Mouse (Mus musculus) forelimb bud, embryonic 11.5 days (tissue): Measurements from ENCODE around the gene Dhx8.

Experiments used
- DNase-seq: peaks from one replicate; pipeline ENCODE4 v3.0.0-alpha.2; 2012; ENCODE audit warnings: low read depth, low spot score

Gene Dhx8

GRCm38 (mm10) chr11:101732518-101733440, at the start of gene Dhx8:
Dhx8 (plus strand) TSS chr11:101732919.
- DNase-seq = peak; percentile 99

- DNase-seq = no peak
These were observed 45.1 kb upstream of the Dhx8 start for GRCm38 (mm10) chr11:101687351-101688301.

- no peak for DNase-seq
These were observed 43.0 kb upstream of the Dhx8 start for GRCm38 (mm10) chr11:101689701-101690113.

- DNase-seq = no peak
These were observed 42.4 kb upstream of the Dhx8 start for GRCm38 (mm10) chr11:101690326-101690725.

GRCm38 (mm10) chr11:101695906-101696661, 36.6 kb upstream of the Dhx8 start:
- DNase-seq = peak; percentile 27

- no peak for DNase-seq
These were observed 35.4 kb upstream of the Dhx8 start for GRCm38 (mm10) chr11:101697156-101697861.

- no peak for DNase-seq
These were observed 34.6 kb upstream of the Dhx8 start for GRCm38 (mm10) chr11:101698114-101698513.

GRCm38 (mm10) chr11:101699556-101699955, 33.2 kb upstream of the Dhx8 start:
- DNase-seq = no peak

GRCm38 (mm10) chr11:101699991-101700390, 32.7 kb upstream of the Dhx8 start:
- no peak for DNase-seq

- DNase-seq = no peak
These were observed 32.3 kb upstream of the Dhx8 start for GRCm38 (mm10) chr11:101700446-101700845.

- DNase-seq = peak; percentile 30
These were observed 28.6 kb upstream of the Dhx8 start for GRCm38 (mm10) chr11:101704081-101704480.

- DNase-seq = no peak
These were observed 25.8 kb upstream of the Dhx8 start for GRCm38 (mm10) chr11:101706764-101707448.

GRCm38 (mm10) chr11:101708482-101708881, 24.2 kb upstream of the Dhx8 start:
- DNase-seq = no peak

- no peak for DNase-seq
These were observed 19.9 kb upstream of the Dhx8 start for GRCm38 (mm10) chr11:101712811-101713210.

GRCm38 (mm10) chr11:101714012-101714411, 18.7 kb upstream of the Dhx8 start:
- no peak for DNase-seq

- no peak for DNase-seq
These were observed 14.4 kb upstream of the Dhx8 start for GRCm38 (mm10) chr11:101718324-101718723.

- no peak for DNase-seq
These were observed 12.7 kb upstream of the Dhx8 start for GRCm38 (mm10) chr11:101719986-101720520.

GRCm38 (mm10) chr11:101725043-101725442, 7.7 kb upstream of the Dhx8 start:
- no peak for DNase-seq

- DNase-seq = no peak
These were observed 6.0 kb upstream of the Dhx8 start for GRCm38 (mm10) chr11:101726765-101727164.

GRCm38 (mm10) chr11:101729308-101729707, 3.4 kb upstream of the Dhx8 start:
- DNase-seq = no peak
